9 mouse cellular contexts compared by ENCODE assay signal in the genomic region with DNA sequence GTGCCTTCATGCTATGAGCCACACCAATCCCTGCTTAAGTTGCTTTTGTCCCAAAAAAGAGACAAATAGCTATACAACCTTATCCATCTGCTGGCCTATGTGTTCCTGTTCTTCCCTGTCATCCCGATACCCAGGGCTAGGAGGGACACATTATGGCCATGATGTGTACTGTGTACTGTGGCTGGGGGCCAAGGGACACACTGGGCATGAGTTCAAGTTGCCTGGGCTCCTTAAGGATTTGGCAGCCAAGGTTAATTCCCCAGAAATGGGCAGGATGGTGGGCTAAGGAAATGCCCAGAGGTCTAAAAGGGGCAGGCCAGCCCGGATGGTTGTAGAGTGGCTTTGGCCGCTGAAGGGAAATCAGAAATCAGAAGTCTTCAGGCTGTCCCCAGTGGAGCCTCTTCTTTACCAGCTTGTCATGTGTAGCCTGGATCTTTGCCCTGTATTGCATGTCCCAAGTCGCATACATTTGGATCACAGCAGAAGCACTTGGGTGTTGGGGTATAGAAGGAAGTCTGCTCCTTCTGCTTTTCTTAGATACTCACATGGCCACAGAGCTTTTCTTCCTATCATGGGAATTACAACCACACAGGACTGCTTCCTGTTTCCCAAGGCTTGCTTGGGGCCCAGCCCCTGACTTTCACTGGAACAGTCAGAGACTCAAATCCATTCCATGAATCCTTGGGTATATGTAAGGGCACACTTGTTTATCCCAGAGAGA. TPM values are rescaled to one million over a fixed set of nuclear protein-coding genes. Genes with fewer than 3 reads are reported as not detected.
DNase-seq lines count a peak whose midpoint lies in the region; ATAC-seq and TF ChIP-seq lines count a peak whose summit lies in the region.
"Had no signal": no experiment of that assay in that cellular context is flagged by ENCODE, and none has a peak within 500 bp of the region (broad histone marks: within the 10 kb centered on the region; RNA-seq: fewer than 3 reads in every experiment).

No protein-coding gene starts in this region.

- 65% methylated on average over 4 of the region's 4 CpGs for WGBS in kidney, adult 2 months
- WGBS in kidney, embryonic 15.5 days, result 84% methylated on average over 4 of the region's 4 CpGs
- 61% methylated on average over 4 of the region's 4 CpGs for WGBS in heart, embryonic 12.5 days
- WGBS in liver, embryonic 16.5 days (ENCODE audit: insufficient replicate concordance), result 47% methylated on average over 4 of the region's 4 CpGs

- no peaks in the 10 kb centered on the region for H3K4me1 ChIP-seq in kidney, adult 2 months (ENCODE audit: control insufficient read depth, insufficient read depth, low read length)
- peaks cover 3% of the 10 kb centered on the region; the same call in 1 of the 2 replicates for H3K4me1 ChIP-seq in kidney, embryonic 15.5 days
- H3K4me1 ChIP-seq in heart, embryonic 12.5 days (replicated peaks), result no peaks in the 10 kb centered on the region
- peaks cover 9% of the 10 kb centered on the region for H3K4me1 ChIP-seq in liver, embryonic 16.5 days (ENCODE audit: control insufficient read depth, low read depth, low read length)
- H3K4me1 ChIP-seq: limb, embryonic 10.5 days had no signal

- no peak for TF ChIP-seq POLR2A in kidney, adult 2 months (IDR thresholded peaks at IDR 0.05; ENCODE audit: low read depth, low read length)

- ATAC-seq in kidney, embryonic 15.5 days (replicated peaks; ENCODE audit: low FRiP score), result no peak
- 0 out of 2 replicates have a peak, but pooled peaks have one; percentile 42 for ATAC-seq in heart, embryonic 12.5 days (ENCODE audit: insufficient number of reproducible peaks, low FRiP score)
- no peak for ATAC-seq in liver, embryonic 16.5 days (ENCODE audit: low read depth)

- H3K9ac ChIP-seq in kidney, embryonic 15.5 days, result no peak overlapping the region
- no peak overlapping the region for H3K9ac ChIP-seq in heart, embryonic 12.5 days
- no peak overlapping the region for H3K9ac ChIP-seq in liver, embryonic 16.5 days (ENCODE audit: low read depth, low read length)
- H3K9ac ChIP-seq: neural tube, embryonic 15.5 days had no signal

- H3K27ac ChIP-seq in kidney, adult 2 months (ENCODE audit: insufficient read depth, low read depth, low read length), result no peak overlapping the region
- H3K27ac ChIP-seq in kidney, embryonic 15.5 days, result no peak overlapping the region
- peak overlapping the region; percentile 14 for H3K27ac ChIP-seq in heart, embryonic 12.5 days (ENCODE audit: poor library complexity, severe bottlenecking)
- H3K27ac ChIP-seq in liver, embryonic 16.5 days (ENCODE audit: low read length), result peak overlapping the region; percentile 53; the same call in 1 of the 2 replicates
- H3K27ac ChIP-seq: limb, embryonic 10.5 days; neural tube, embryonic 15.5 days had no signal

- no peak overlapping the region for H3K4me3 ChIP-seq in kidney, adult 2 months (ENCODE audit: insufficient read depth, low read depth, low read length)
- no peak overlapping the region for H3K4me3 ChIP-seq in kidney, embryonic 15.5 days (replicated peaks)
- H3K4me3 ChIP-seq in heart, embryonic 12.5 days, result no peak overlapping the region
- no peak overlapping the region for H3K4me3 ChIP-seq in liver, embryonic 16.5 days (ENCODE audit: low read depth, low read length)
- H3K4me3 ChIP-seq: limb, embryonic 10.5 days; neural tube, embryonic 15.5 days had no signal

- peak; percentile 83 for DNase-seq in kidney, adult 2 months
- DNase-seq in cerebellum, adult 9-10 months, result peak; percentile 74
- no peak for DNase-seq in right cerebral cortex, postnatal 25 days
- DNase-seq in layer of hippocampus, adult 11-12 months (ENCODE audit: low spot score), result no peak

- H3K4me2 ChIP-seq in kidney, embryonic 15.5 days, result no peak overlapping the region
- no peak overlapping the region for H3K4me2 ChIP-seq in heart, embryonic 12.5 days
- no peak overlapping the region for H3K4me2 ChIP-seq in liver, embryonic 16.5 days (ENCODE audit: low read depth, low read length)
- H3K4me2 ChIP-seq: neural tube, embryonic 15.5 days had no signal

- H3K9me3 ChIP-seq in kidney, embryonic 15.5 days (replicated peaks), result no peaks in the 10 kb centered on the region
- no peaks in the 10 kb centered on the region for H3K9me3 ChIP-seq in heart, embryonic 12.5 days (replicated peaks)
- H3K9me3 ChIP-seq in liver, embryonic 16.5 days (replicated peaks; ENCODE audit: control insufficient read depth, low read length), result no peaks in the 10 kb centered on the region
- H3K9me3 ChIP-seq: limb, embryonic 10.5 days; neural tube, embryonic 15.5 days had no signal

- H3K27me3 ChIP-seq in kidney, adult 2 months (replicated peaks; ENCODE audit: control insufficient read depth, insufficient read depth, low read length), result no peaks in the 10 kb centered on the region
- H3K27me3 ChIP-seq in kidney, embryonic 15.5 days, result no peaks in the 10 kb centered on the region
- no peaks in the 10 kb centered on the region for H3K27me3 ChIP-seq in heart, embryonic 12.5 days (replicated peaks)
- H3K27me3 ChIP-seq in liver, embryonic 16.5 days (ENCODE audit: control insufficient read depth, insufficient read depth, low read depth, low read length), result no peaks in the 10 kb centered on the region
- H3K27me3 ChIP-seq: neural tube, embryonic 15.5 days had no signal

- TF ChIP-seq CTCF in kidney, adult 2 months (conservative IDR thresholded peaks at IDR 0.05; ENCODE audit: insufficient read depth, insufficient read length, low read depth, low read length), result no peak

- no peaks in the 10 kb centered on the region for H3K36me3 ChIP-seq in kidney, adult 2 months (ENCODE audit: control insufficient read depth, insufficient read depth, low read length)
- H3K36me3 ChIP-seq in kidney, embryonic 15.5 days, result no peaks in the 10 kb centered on the region
- H3K36me3 ChIP-seq in heart, embryonic 12.5 days, result no peaks in the 10 kb centered on the region
- H3K36me3 ChIP-seq in liver, embryonic 16.5 days (ENCODE audit: control insufficient read depth, insufficient read depth), result no peaks in the 10 kb centered on the region
- H3K36me3 ChIP-seq: limb, embryonic 10.5 days; neural tube, embryonic 15.5 days had no signal

RNA-seq across cellular contexts. Expression of gene Cd300a, which starts 5.3 kb away (rescaled TPM):
- polyA plus RNA-seq in kidney, adult 2 months (2012; rRNA removed), result 0.61 and 0.91 TPM in 2 replicates
- 1.7 and 1.8 TPM in 2 replicates for polyA plus RNA-seq in kidney, embryonic 15.5 days (2015; fragmentation: Nextera tagmentation; extraction: Ambion mirVana)
- 0.40 and 0.41 TPM in 2 replicates for polyA plus RNA-seq in heart, embryonic 12.5 days (2016; fragmentation: Nextera tagmentation; extraction: Ambion mirVana)
- 5.9 and 6.2 TPM in 2 replicates for polyA plus RNA-seq in liver, embryonic 16.5 days (2015; fragmentation: Nextera tagmentation; extraction: Ambion mirVana)

RNA-seq across cellular contexts. Expression of gene Gprc5c, which starts 33.6 kb away (rescaled TPM):
- 241 and 285 TPM in 2 replicates for polyA plus RNA-seq in kidney, adult 2 months (2012; rRNA removed)
- polyA plus RNA-seq in kidney, embryonic 15.5 days (2015; fragmentation: Nextera tagmentation; extraction: Ambion mirVana), result 119 TPM in 2 replicates
- polyA plus RNA-seq in heart, embryonic 12.5 days (2016; fragmentation: Nextera tagmentation; extraction: Ambion mirVana), result 26.6 and 26.7 TPM in 2 replicates
- polyA plus RNA-seq in liver, embryonic 16.5 days (2015; fragmentation: Nextera tagmentation; extraction: Ambion mirVana), result 19.5 and 20.2 TPM in 2 replicates

RNA-seq across cellular contexts. Expression of gene Cd300lb, which starts 49.6 kb away (rescaled TPM):
- polyA plus RNA-seq in kidney, adult 2 months (2012; rRNA removed), result 0.18 and 0.33 TPM in 2 replicates
- polyA plus RNA-seq in kidney, embryonic 15.5 days (2015; fragmentation: Nextera tagmentation; extraction: Ambion mirVana), result 0.25 and 0.31 TPM in 2 replicates
- polyA plus RNA-seq in heart, embryonic 12.5 days (2016; fragmentation: Nextera tagmentation; extraction: Ambion mirVana), result 0.89 and 0.98 TPM in 2 replicates
- polyA plus RNA-seq in liver, embryonic 16.5 days (2015; fragmentation: Nextera tagmentation; extraction: Ambion mirVana), result 1.5 and 1.9 TPM in 2 replicates
- polyA plus RNA-seq: limb, embryonic 10.5 days had no signal

Comparison
In these comparisons a context has a peak if more than half of its experiments do, and no peak if none do; other contexts are left out.
1. DNase-seq: peak in kidney, adult 2 months (single experiment) and cerebellum, adult 9-10 months (single experiment); none in right cerebral cortex, postnatal 25 days (single experiment) and layer of hippocampus, adult 11-12 months (single experiment).
2. H3K27ac ChIP-seq: peak in heart, embryonic 12.5 days (single experiment) and liver, embryonic 16.5 days (single experiment); none in kidney, adult 2 months (single experiment) and kidney, embryonic 15.5 days (single experiment).